Mouse (Mus musculus) embryonic facial prominence, embryonic 14.5 days (tissue): Measurements from ENCODE around the gene Mrm3. TPM values are rescaled to one million over a fixed set of nuclear protein-coding genes. Genes with fewer than 3 reads are reported as not detected.
A peak's percentile ranks its signal among the peaks of the same experiment; 100 is the strongest.

Experiments
- ATAC-seq: fragments of 200-750 bp; cut with Nextera tagmentation; 2 replicates; pipeline ENCODE4 v1.8.0; 2017; ENCODE audit warnings: low read depth, moderate number of reproducible peaks, moderate TSS enrichment
- DNase-seq: peaks from one replicate; pipeline ENCODE4 v3.0.0-alpha.2; 2015; ENCODE audit warnings: low spot score
- H3K27ac ChIP-seq: fragments of 300-500 bp; sonication (generic); replicated peaks from 2 replicates; pipeline ENCODE4 v1.5.1; 2014; ENCODE audit warnings: low read depth, mild to moderate bottlenecking, low read length, moderate library complexity
- H3K27me3 ChIP-seq: fragments of 300-500 bp; sonication (generic); replicated peaks from 2 replicates; pipeline ENCODE4 v1.6.1; 2014; ENCODE audit warnings: low read length; ENCODE audit not compliant: control insufficient read depth, insufficient read depth
- H3K36me3 ChIP-seq: fragments of 300-500 bp; sonication (generic); 2 replicates; pipeline ENCODE4 v1.6.1; 2014; ENCODE audit warnings: low read length, mixed read lengths; ENCODE audit not compliant: control insufficient read depth, insufficient read depth
- H3K4me1 ChIP-seq: fragments of 300-500 bp; sonication (generic); 2 replicates; pipeline ENCODE4 v1.6.1; 2014; ENCODE audit warnings: antibody characterized with exemption, low read length; ENCODE audit not compliant: control insufficient read depth, insufficient read depth
- H3K4me2 ChIP-seq: fragments of 300-500 bp; sonication (generic); 2 replicates; pipeline ENCODE4 v1.6.1; 2014; ENCODE audit warnings: low read depth, mild to moderate bottlenecking, low read length, moderate library complexity, mixed read lengths
- H3K4me3 ChIP-seq: fragments of 300-500 bp; sonication (generic); 2 replicates; pipeline ENCODE4 v1.5.1; 2014; ENCODE audit warnings: low read depth, mild to moderate bottlenecking, low read length
- H3K9ac ChIP-seq: fragments of 300-500 bp; sonication (generic); 2 replicates; pipeline ENCODE4 v1.6.1; 2014; ENCODE audit warnings: low read depth, mild to moderate bottlenecking, low read length, moderate library complexity, mixed read lengths
- H3K9me3 ChIP-seq: fragments of 300-500 bp; sonication (generic); 2 replicates; pipeline ENCODE4 v1.6.1; 2016; ENCODE audit warnings: low read length; ENCODE audit not compliant: control insufficient read depth
- WGBS: fragments of 180-500 bp; shearing (Covaris S2); extraction: QIAGEN DNeasy Blood & Tissue Kit; methylation state at CpG from one replicate; pipeline ENCODE4 v1.1.7; 2014; 5-methylcytosine and 5-hydroxymethylcytosine counted together
- polyA plus RNA-seq: library from polyadenylated mRNA; unstranded; fragments of >200 nt; fragmentation: Nextera tagmentation; extraction: Ambion mirVana; gene quantifications from 2 replicates; pipeline ENCODE4 v1.2.1, GENCODE M21; 2014

The Mrm3 gene
- polyA plus RNA-seq, 1 experiment from 2014 or later, result 23.8 TPM

DNA sequence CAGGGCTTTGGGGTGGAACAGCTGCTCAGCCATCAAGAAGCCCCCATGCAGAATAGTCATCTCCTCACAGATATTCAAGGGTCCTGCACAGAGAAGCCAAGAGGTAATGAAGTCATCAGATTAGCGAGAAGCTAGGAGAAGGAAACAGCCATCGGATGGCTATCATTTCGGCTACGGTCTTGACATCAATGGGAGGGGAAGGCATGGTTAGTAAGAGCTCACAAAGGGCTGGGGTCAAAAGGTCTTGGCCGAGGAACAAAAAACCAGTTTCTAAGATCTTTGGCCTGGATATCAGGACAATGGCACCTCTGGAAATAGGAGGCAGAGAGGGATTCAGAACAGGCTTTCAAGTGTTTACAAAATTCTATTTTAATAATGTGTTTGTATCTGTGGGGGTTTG lies 29.7 kb upstream of the Mrm3 start:
- peaks cover 46% of the 10 kb centered on the region for H3K36me3 ChIP-seq
- H3K9ac ChIP-seq, result no peak overlapping the region
- WGBS, result 74% methylated on average over 5 of the region's 5 CpGs
- no peaks in the 10 kb centered on the region for H3K9me3 ChIP-seq
- H3K27me3 ChIP-seq, result no peaks in the 10 kb centered on the region
- ATAC-seq (no peak), DNase-seq (no peak)
- no peak overlapping the region for H3K4me2 ChIP-seq
- 0 out of 2 replicates have a peak, but pooled peaks cover 3% of the 10 kb centered on the region for H3K4me1 ChIP-seq
- no peak overlapping the region for H3K27ac ChIP-seq
- no peak overlapping the region for H3K4me3 ChIP-seq

DNA sequence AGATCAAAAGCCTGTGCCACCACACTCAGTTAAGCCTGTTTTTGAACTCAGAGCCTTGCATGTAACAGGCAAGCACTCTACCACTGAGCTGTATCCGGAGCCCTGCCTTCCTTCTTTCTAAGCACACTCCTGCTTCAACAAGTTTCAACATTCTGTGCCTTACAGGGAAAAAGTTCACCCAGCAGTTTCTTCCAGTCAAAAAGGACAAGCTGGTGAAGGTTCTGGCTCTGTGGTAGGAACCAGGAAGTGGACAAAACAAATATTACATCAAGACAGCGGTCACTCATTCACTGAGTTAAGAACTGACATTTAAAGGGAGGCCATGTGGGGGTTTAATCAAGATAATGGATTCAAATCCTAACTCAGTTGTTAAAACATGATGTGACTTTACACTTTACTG lies 28.5 kb upstream of the Mrm3 start:
- DNase-seq, result no peak
- Histone ChIP-seq H3K9ac (no peak overlapping the region), H3K27ac (no peak overlapping the region), H3K9me3 (no peaks in the 10 kb centered on the region), H3K27me3 (no peaks in the 10 kb centered on the region), H3K36me3 (peaks cover 36% of the 10 kb centered on the region), H3K4me3 (no peak overlapping the region), H3K4me2 (no peak overlapping the region), H3K4me1 (0 out of 2 replicates have a peak, but pooled peaks cover 3% of the 10 kb centered on the region)
- ATAC-seq, result no peak
- 87% methylated on average over 2 of the region's 2 CpGs for WGBS

DNA sequence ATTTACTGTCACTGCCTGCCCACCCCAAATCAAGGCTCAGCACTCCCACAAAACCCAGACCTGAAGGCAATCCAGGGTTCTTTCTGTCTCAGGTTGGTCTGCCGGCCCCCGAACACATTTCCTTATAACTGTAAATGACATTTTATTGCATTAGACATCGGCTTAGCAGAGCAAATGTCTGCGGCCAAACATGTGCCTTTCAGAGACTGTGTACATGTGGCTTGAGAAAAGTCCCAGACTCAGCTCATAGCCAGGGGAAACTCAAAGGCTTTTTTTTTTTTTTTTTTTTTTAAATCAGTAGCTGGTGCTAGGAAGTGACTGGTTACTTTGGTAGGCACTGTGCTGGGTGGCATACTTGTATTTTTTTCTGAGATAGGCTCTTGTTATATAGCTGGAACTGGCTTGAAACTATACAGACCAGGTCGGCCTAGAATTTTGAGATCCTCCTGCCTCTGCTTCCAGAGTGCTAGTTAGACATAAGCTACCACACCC lies 27.4 kb upstream of the Mrm3 start:
- WGBS, result 90% methylated on average over 5 of the region's 5 CpGs
- Histone ChIP-seq H3K27me3 (no peaks in the 10 kb centered on the region), H3K27ac (peak overlapping the region; percentile 97), H3K36me3 (peaks cover 34% of the 10 kb centered on the region), H3K9ac (no peak overlapping the region; the same call in 1 of the 2 replicates), H3K9me3 (no peaks in the 10 kb centered on the region), H3K4me2 (peak overlapping the region; percentile 71), H3K4me3 (peak overlapping the region; percentile 86), H3K4me1 (0 out of 2 replicates have a peak, but pooled peaks cover 3% of the 10 kb centered on the region)
- ATAC-seq (no peak), DNase-seq (no peak)

DNA sequence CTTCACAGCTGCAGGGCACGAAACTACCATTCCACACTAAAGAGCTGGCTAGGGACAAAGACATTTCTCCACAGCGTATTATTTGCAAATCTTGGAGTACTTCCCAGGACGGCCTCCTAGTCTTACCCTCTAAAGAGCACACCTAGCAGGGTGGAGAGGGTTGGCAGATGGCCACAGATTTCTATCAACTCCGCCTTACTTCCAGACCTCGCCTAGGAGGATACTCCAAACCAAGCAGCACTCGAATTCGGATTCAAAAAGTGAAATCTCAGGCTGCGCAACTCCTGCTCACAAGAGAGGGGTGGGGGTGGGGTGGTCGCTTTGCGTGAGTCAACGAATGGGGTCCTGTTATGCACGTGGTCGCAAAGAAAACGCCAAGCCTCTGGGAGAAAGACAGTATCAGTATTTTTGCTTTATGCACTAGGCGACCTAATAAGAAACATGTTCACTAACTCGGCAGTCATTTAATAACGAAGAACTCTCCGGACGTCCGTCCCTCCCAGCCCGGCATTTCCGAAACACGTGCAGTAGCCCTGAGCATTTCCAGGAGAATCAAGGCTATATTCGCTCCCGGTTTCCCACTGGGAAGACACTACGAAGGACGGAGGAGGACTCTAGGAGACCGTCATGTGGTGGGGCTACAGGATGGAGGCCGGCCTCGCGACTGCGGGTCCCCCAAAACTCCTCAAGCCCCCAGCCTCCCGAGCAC lies 26.7 kb upstream of the Mrm3 start:
- no peaks in the 10 kb centered on the region for H3K9me3 ChIP-seq
- peak overlapping the region; percentile 93 for H3K9ac ChIP-seq
- no peaks in the 10 kb centered on the region for H3K27me3 ChIP-seq
- ATAC-seq, result peak; percentile 48
- DNase-seq, result peak; percentile 91
- peaks cover 38% of the 10 kb centered on the region for H3K36me3 ChIP-seq
- peak overlapping the region; percentile 86 for H3K4me3 ChIP-seq
- WGBS, result 2% methylated on average over 32 of the region's 33 CpGs
- peak overlapping the region; percentile 71 for H3K4me2 ChIP-seq
- peak overlapping the region; percentile 97 for H3K27ac ChIP-seq
- 0 out of 2 replicates have a peak, but pooled peaks cover 3% of the 10 kb centered on the region for H3K4me1 ChIP-seq

DNA sequence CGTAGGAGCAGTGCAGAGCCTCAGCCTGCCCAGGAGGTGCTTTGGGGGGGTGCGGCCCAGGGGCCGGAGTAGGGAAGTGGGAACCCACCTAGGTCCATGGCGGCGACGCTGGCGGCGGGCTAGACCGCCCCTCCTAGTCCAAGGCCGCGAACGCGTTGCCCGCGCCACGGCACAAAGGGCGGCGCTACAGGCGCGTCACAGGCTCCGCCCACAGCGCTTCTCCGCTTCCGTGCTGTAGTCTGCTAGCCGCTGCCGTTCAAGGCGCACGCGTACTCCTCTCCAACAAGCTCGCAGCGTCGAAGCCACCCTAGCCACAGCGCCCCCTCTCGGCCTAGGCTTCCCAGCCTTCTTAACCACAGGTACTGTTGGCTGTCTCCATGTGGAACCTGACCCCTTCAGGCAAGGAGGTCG lies 26.1 kb upstream of the Mrm3 start, which contains the start of the genes Dbil5 and Gemin4:
Gene Dbil5, plus strand, starts transcription at position 219 of the 411 bp plus-strand sequence.
Gene Gemin4, minus strand, starts transcription at position 275 of the 411 bp plus-strand sequence.
- Histone ChIP-seq H3K27me3 (no peaks in the 10 kb centered on the region), H3K9me3 (no peaks in the 10 kb centered on the region), H3K27ac (peak within 1 kb of the TSS; percentile 97), H3K4me3 (peak within 1 kb of the TSS; percentile 86), H3K4me1 (0 out of 2 replicates have a peak, but pooled peaks cover 3% of the 10 kb centered on the region), H3K36me3 (peaks cover 38% of the 10 kb centered on the region), H3K9ac (peak within 1 kb of the TSS; percentile 93), H3K4me2 (peak within 1 kb of the TSS; percentile 71)
- 1% methylated on average over 18 of the region's 35 CpGs for WGBS
- peak; percentile 99 for DNase-seq
- ATAC-seq, result peak; percentile 98

DNA sequence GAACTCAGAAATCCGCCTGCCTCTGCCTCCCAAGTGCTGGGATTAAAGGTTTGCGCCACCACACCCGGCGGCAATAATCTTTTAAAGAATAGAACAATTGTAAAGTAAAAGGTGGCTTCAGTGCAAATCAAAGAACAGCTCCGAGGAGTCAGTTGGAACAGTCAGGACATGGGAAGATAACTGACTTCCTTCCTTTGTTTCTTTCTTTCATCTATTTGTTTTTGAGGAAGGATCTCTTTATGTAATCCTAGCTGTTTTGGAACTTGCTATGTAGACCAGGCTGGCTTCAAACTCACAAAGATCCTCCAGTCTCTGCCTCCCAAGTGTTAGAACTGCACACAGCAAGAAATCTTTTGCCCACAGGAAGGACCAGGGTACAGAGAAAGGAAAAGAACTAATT lies 18.9 kb upstream of the Mrm3 start:
- Histone ChIP-seq H3K9ac (no peak overlapping the region), H3K4me3 (no peak overlapping the region), H3K27me3 (no peaks in the 10 kb centered on the region), H3K27ac (no peak overlapping the region), H3K9me3 (no peaks in the 10 kb centered on the region), H3K4me2 (no peak overlapping the region), H3K36me3 (peaks cover 61% of the 10 kb centered on the region), H3K4me1 (no peaks in the 10 kb centered on the region)
- 95% methylated on average over 5 of the region's 5 CpGs for WGBS
- DNase-seq (no peak), ATAC-seq (no peak)

DNA sequence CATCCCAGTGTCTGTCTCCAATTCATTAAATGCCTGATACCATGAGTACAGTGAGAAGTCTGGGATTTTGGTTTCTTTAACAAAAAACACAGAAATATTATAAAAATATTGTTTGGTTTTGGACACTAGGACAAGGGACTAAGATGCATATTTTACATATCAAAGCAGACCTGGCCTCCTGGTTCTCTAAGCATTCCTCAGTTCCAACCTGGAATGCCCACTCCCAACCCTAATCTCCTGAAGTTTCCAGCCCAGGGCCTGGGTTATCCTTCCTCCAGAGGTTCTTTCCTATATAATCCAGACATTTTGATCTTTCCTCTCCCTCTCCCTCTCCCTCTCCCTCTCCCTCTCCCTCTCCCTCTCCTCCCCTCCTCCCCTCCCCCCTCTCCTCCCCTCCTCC lies 18.5 kb upstream of the Mrm3 start:
- Histone ChIP-seq H3K4me3 (no peak overlapping the region), H3K27me3 (no peaks in the 10 kb centered on the region), H3K36me3 (peaks cover 59% of the 10 kb centered on the region), H3K9me3 (no peaks in the 10 kb centered on the region), H3K4me2 (no peak overlapping the region), H3K4me1 (no peaks in the 10 kb centered on the region), H3K27ac (no peak overlapping the region), H3K9ac (no peak overlapping the region)
- ATAC-seq (no peak), DNase-seq (no peak)

DNA sequence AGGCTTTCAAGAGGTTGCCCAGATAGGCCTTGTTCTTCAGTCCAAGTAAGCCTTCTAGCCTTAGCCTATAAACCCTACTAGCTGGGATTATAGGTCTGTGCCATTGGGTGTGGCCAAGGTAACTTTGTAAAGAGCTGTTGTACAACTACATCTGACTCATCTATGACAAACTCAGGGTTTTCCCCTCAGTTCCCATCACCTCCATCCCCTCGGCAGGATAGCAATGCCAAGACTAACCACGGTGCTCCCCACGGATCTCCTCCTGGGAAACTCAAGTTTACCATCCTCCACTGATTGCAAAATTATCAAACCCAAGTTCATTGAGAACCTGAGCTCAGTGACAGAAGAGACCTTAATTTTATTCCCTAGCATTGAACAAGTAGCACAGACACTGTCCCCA lies 7.4 kb upstream of the Mrm3 start:
- Histone ChIP-seq H3K27me3 (no peaks in the 10 kb centered on the region), H3K9ac (no peak overlapping the region), H3K36me3 (peaks cover 86% of the 10 kb centered on the region), H3K27ac (no peak overlapping the region), H3K4me3 (no peak overlapping the region), H3K4me1 (no peaks in the 10 kb centered on the region), H3K9me3 (no peaks in the 10 kb centered on the region), H3K4me2 (no peak overlapping the region)
- WGBS, result 92% methylated on average over 3 of the region's 3 CpGs
- DNase-seq (no peak), ATAC-seq (no peak)

DNA sequence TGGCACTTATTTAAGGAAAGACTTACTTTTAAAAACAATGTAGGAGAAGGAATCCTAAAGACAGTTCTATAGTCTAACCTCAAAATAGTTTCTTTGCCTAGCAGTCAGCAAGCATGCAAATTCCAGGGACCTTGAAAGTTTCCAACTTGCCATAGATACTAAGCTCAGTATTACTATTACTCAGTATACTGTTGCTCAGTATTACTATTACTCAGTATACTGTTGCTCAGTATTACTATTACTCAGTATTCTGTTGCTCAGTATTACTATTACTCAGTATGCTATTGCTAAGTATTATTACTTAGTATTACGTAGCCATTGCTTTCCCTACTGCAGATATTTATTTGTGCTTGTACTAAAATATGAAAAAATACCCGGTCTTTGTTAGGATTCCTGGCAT lies 3.8 kb upstream of the Mrm3 start:
- Histone ChIP-seq H3K4me3 (no peak overlapping the region), H3K36me3 (peaks cover 55% of the 10 kb centered on the region)
- no peak for DNase-seq

More for the DNA sequence above, 3.8 kb upstream of the Mrm3 start:
- ATAC-seq, result no peak
- H3K4me2 ChIP-seq, result no peak overlapping the region
- no peak overlapping the region for H3K27ac ChIP-seq
- H3K9me3 ChIP-seq, result no peaks in the 10 kb centered on the region
- WGBS, result 92% methylated on average over 2 of the region's 2 CpGs
- peaks cover 12% of the 10 kb centered on the region for H3K4me1 ChIP-seq
- H3K9ac ChIP-seq, result no peak overlapping the region
- no peaks in the 10 kb centered on the region for H3K27me3 ChIP-seq
